Mouse (Mus musculus) liver, embryonic 14.5 days (tissue): ENCODE measurements around the gene Dusp2.

Experiments used
- CTCF ChIP-seq: IDR thresholded peaks from 2 replicates; pipeline ENCODE4 v1.5.1; 2016; ENCODE audit warnings: antibody characterized with exemption, low read depth, control low read depth
- EP300 ChIP-seq: IDR thresholded peaks from 2 replicates; pipeline ENCODE4 v1.6.1; 2016; ENCODE audit warnings: antibody characterized with exemption, low read depth

- TF ChIP-seq EP300 (no peak), CTCF (no peak)
Observed at GRCm38 (mm10) chr2:127322671-127323285, 13.2 kb upstream of the Dusp2 start.
